Mouse (Mus musculus) megakaryocyte, embryonic 14.5 days (primary cell): ENCODE results near the gene Ewsr1.

Source experiments
- FLI1 ChIP-seq: IDR thresholded peaks from 2 replicates; pipeline ENCODE4 v1.6.1; 2012; ENCODE audit warnings: low read length, inconsistent platforms, mixed read lengths
- GATA1 ChIP-seq: IDR thresholded peaks from 3 replicates; pipeline ENCODE4 v1.6.1; 2012; ENCODE audit warnings: mixed read lengths, low read length, inconsistent platforms, borderline replicate concordance

DNA sequence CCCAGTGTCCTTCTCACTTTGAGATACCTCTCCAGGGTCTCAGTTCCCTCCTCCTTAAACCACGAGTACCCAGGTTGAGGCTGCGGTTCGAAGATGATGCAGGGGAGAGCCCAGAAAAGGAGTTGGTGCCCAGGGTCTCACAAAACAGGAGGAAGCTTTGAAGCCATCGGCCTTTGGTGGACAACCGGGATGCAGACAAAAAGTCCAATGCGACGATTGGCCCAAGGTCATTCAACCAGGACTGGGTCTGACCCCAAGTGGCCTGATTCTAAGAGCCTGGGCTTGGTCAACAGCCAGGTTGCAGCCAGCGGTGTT lies 41.6 kb downstream of the Ewsr1 start:
- no peak for TF ChIP-seq GATA1
- TF ChIP-seq FLI1 = no peak
